Mouse (Mus musculus) CH12.LX (cell line): ENCODE results near the gene Hcrt. TPM values are rescaled to one million over a fixed set of nuclear protein-coding genes. Genes with fewer than 3 reads are reported as not detected.

Experiments
- DNase-seq: peaks from one replicate; pipeline ENCODE4 v3.0.0-alpha.2; 2013; ENCODE audit errors: extremely low read depth
- H3K27ac ChIP-seq: 2 replicates; pipeline ENCODE4 v1.5.1; 2012; ENCODE audit warnings: low read depth, mild to moderate bottlenecking, control low read depth, moderate library complexity; ENCODE audit not compliant: insufficient read depth
- H3K27me3 ChIP-seq: replicated peaks from 2 replicates; pipeline ENCODE3; 2012; ENCODE audit warnings: inconsistent platforms
- H3K36me3 ChIP-seq, 2 experiments: replicated peaks in 1 of 2; 2 replicates each; pipeline versions ENCODE3 to v1.6.1; 2012; ENCODE audit warnings: inconsistent platforms in 1 of 2, low read length in 1 of 2, mild to moderate bottlenecking in 1 of 2, mixed read lengths in 1 of 2, moderate library complexity in 1 of 2; ENCODE audit not compliant: control insufficient read depth in 1 of 2, insufficient read depth in 1 of 2
- H3K4me1 ChIP-seq, 2 experiments: 2 replicates each; pipeline ENCODE4 v1.6.1; 2012; ENCODE audit warnings: inconsistent platforms in 1 of 2, moderate library complexity in 1 of 2; ENCODE audit not compliant: insufficient read depth in 2 of 2, control insufficient read depth in 1 of 2
- H3K4me2 ChIP-seq: 2 replicates; pipeline ENCODE4 v1.6.1; 2012; ENCODE audit warnings: low read depth, mild to moderate bottlenecking, control low read depth; ENCODE audit not compliant: poor library complexity, insufficient read depth, severe bottlenecking
- H3K4me3 ChIP-seq, 3 experiments: fragments of 150-350 bp in 1 of 3; sonication (generic) in 1 of 3; replicated peaks in 1 of 3; 2 replicates each; pipeline versions ENCODE3 to v1.5.1; 2011 to 2012; ENCODE audit warnings: low read depth in 2 of 3, low read length in 2 of 3, mild to moderate bottlenecking in 2 of 3, moderate library complexity in 2 of 3, control low read depth in 1 of 3, improper control_type of control experiment in 1 of 3, inconsistent platforms in 1 of 3, mixed read lengths in 1 of 3; ENCODE audit not compliant: poor library complexity in 1 of 3
- H3K79me2 ChIP-seq: replicated peaks from 2 replicates; pipeline ENCODE4 v1.6.1; 2012; ENCODE audit warnings: mild to moderate bottlenecking, moderate library complexity; ENCODE audit not compliant: control insufficient read depth, poor library complexity, insufficient read depth, severe bottlenecking; ENCODE audit errors: extremely low read depth
- H3K9ac ChIP-seq: 2 replicates; pipeline ENCODE4 v1.6.1; 2012; ENCODE audit warnings: low read depth, mild to moderate bottlenecking, control low read depth, moderate library complexity; ENCODE audit not compliant: insufficient read depth
- H3K9me3 ChIP-seq: replicated peaks from 2 replicates; pipeline ENCODE3; 2012; ENCODE audit warnings: low read length, inconsistent platforms, mixed read lengths
- CHD1 ChIP-seq: IDR thresholded peaks from 2 replicates; pipeline ENCODE4 v1.6.1; 2012; ENCODE audit warnings: low read depth, low read length, improper control_type of control experiment, inconsistent platforms
- CHD2 ChIP-seq: IDR thresholded peaks from 2 replicates; pipeline ENCODE4 v1.6.1; 2011; ENCODE audit warnings: low read length, improper control_type of control experiment
- E2F4 ChIP-seq: IDR thresholded peaks from 2 replicates; pipeline ENCODE4 v1.6.1; 2011; ENCODE audit warnings: low read depth, low read length, improper control_type of control experiment; ENCODE audit not compliant: insufficient replicate concordance
- ELF1 ChIP-seq: IDR thresholded peaks from 2 replicates; pipeline ENCODE4 v1.6.1; 2014; ENCODE audit warnings: low read depth, mild to moderate bottlenecking, inconsistent platforms, low read length, improper control_type of control experiment
- EP300 ChIP-seq: IDR thresholded peaks from 2 replicates; pipeline ENCODE4 v1.6.1; 2011; ENCODE audit warnings: low read length, improper control_type of control experiment
- ETS1 ChIP-seq: conservative IDR thresholded peaks from 2 replicates; pipeline ENCODE4 v1.6.1; 2012; ENCODE audit warnings: low read depth, mild to moderate bottlenecking, inconsistent platforms, low read length, improper control_type of control experiment, moderate library complexity
- HCFC1 ChIP-seq: IDR thresholded peaks from 2 replicates; pipeline ENCODE4 v1.6.1; 2012; ENCODE audit warnings: low read depth, mild to moderate bottlenecking, inconsistent platforms, low read length, improper control_type of control experiment
- IRF4 ChIP-seq: IDR thresholded peaks from 2 replicates; pipeline ENCODE4 v1.6.1; 2014; ENCODE audit warnings: low read depth, mild to moderate bottlenecking, inconsistent platforms, low read length, improper control_type of control experiment
- JUN ChIP-seq: IDR thresholded peaks from 2 replicates; pipeline ENCODE4 v1.6.1; 2011; ENCODE audit warnings: low read depth, mild to moderate bottlenecking, low read length, improper control_type of control experiment, moderate library complexity; ENCODE audit not compliant: insufficient read depth
- KAT2A ChIP-seq: IDR thresholded peaks from 2 replicates; pipeline ENCODE4 v1.6.1; 2012; ENCODE audit warnings: low read length, improper control_type of control experiment, inconsistent platforms; ENCODE audit not compliant: insufficient replicate concordance
- MAFK ChIP-seq: IDR thresholded peaks from 2 replicates; pipeline ENCODE4 v1.6.1; 2011; ENCODE audit warnings: low read length, improper control_type of control experiment; ENCODE audit not compliant: insufficient replicate concordance
- MAX ChIP-seq: IDR thresholded peaks from 2 replicates; pipeline ENCODE4 v1.6.1; 2011; ENCODE audit warnings: low read length, improper control_type of control experiment
- MAZ ChIP-seq: IDR thresholded peaks from 2 replicates; pipeline ENCODE4 v1.6.1; 2012; ENCODE audit warnings: low read depth, mild to moderate bottlenecking, inconsistent platforms, low read length, improper control_type of control experiment, moderate library complexity
- MXI1 ChIP-seq: IDR thresholded peaks from 2 replicates; pipeline ENCODE4 v1.6.1; 2011; ENCODE audit warnings: mild to moderate bottlenecking, low read depth, low read length, improper control_type of control experiment
- MYC ChIP-seq: IDR thresholded peaks from 2 replicates; pipeline ENCODE4 v1.6.1; 2011; ENCODE audit warnings: low read depth, mild to moderate bottlenecking, improper control_type of control experiment, low read length
- PAX5 ChIP-seq: IDR thresholded peaks from 2 replicates; pipeline ENCODE4 v1.6.1; 2012; ENCODE audit warnings: low read length, inconsistent platforms, mixed read lengths
- POLR2AphosphoS2 ChIP-seq: IDR thresholded peaks from 2 replicates; pipeline ENCODE4 v1.6.1; 2011; ENCODE audit warnings: low read depth, low read length, improper control_type of control experiment
- RAD21 ChIP-seq: IDR thresholded peaks from 2 replicates; pipeline ENCODE4 v1.6.1; 2011; ENCODE audit warnings: low read depth, mild to moderate bottlenecking, low read length, improper control_type of control experiment, moderate library complexity
- RCOR1 ChIP-seq: conservative IDR thresholded peaks from 2 replicates; pipeline ENCODE4 v1.6.1; 2012; ENCODE audit warnings: low read depth, mild to moderate bottlenecking, inconsistent platforms, low read length, improper control_type of control experiment
- SMC3 ChIP-seq: IDR thresholded peaks from 2 replicates; pipeline ENCODE4 v1.6.1; 2011; ENCODE audit warnings: low read depth, low read length, improper control_type of control experiment
- TBP ChIP-seq: conservative IDR thresholded peaks from 2 replicates; pipeline ENCODE4 v1.6.1; 2011; ENCODE audit warnings: low read depth, low read length, improper control_type of control experiment
- TCF12 ChIP-seq: IDR thresholded peaks from 2 replicates; pipeline ENCODE4 v1.6.1; 2014; ENCODE audit warnings: low read depth, mild to moderate bottlenecking, inconsistent platforms, low read length, improper control_type of control experiment
- USF1 ChIP-seq: IDR thresholded peaks from 2 replicates; pipeline ENCODE4 v1.6.1; 2014; ENCODE audit warnings: low read depth, mild to moderate bottlenecking, inconsistent platforms, low read length, improper control_type of control experiment
- USF2 ChIP-seq: conservative IDR thresholded peaks from 2 replicates; pipeline ENCODE4 v1.6.1; 2011; ENCODE audit warnings: low read depth, low read length, improper control_type of control experiment
- ZC3H11A ChIP-seq: IDR thresholded peaks from 2 replicates; pipeline ENCODE4 v1.6.1; 2012; ENCODE audit warnings: low read depth, mild to moderate bottlenecking, inconsistent platforms, low read length, improper control_type of control experiment
- ZNF384 ChIP-seq: IDR thresholded peaks from 2 replicates; pipeline ENCODE4 v1.6.1; 2012; ENCODE audit warnings: low read depth, low read length, improper control_type of control experiment, inconsistent platforms
- dilution Hi-C: fragments of 300-500 bp; cut with MboI; formaldehyde crosslinking; loops from 2 replicates; pipeline ENCODE4 v1.14.3; 2020; ENCODE audit warnings: low sequenced_read_pairs; ENCODE audit not compliant: extremely low pct_unique_long_range_greater_than_20kb, extremely low pct_ligation_motif_present
- in situ Hi-C: fragments of 300-500 bp; cut with MboI; formaldehyde crosslinking; loops from 3 replicates; pipeline ENCODE4 v1.14.3; 2019; ENCODE audit warnings: low sequenced_read_pairs, low pct_ligation_motif_present, low pct_unique_long_range_greater_than_20kb, mixed read lengths
- polyA plus RNA-seq: library from polyadenylated mRNA; unstranded; fragments of >175 nt; gene quantifications from 2 replicates; pipeline ENCODE4 v1.2.1, GENCODE M21; 2012; ENCODE audit warnings: low read depth; ENCODE audit not compliant: insufficient read length
- total RNA-seq, 2 experiments: library from RNA; depleted of rRNA; stranded (reverse); fragments of 300-350 nt in 1 of 2; fragments of >200 nt in 1 of 2; gene quantifications; 2 replicates each; pipeline ENCODE4 v1.2.3; 2012 to 2014

The Hcrt gene
- total and polyA plus RNA-seq, 3 experiments: not detected

DNA sequence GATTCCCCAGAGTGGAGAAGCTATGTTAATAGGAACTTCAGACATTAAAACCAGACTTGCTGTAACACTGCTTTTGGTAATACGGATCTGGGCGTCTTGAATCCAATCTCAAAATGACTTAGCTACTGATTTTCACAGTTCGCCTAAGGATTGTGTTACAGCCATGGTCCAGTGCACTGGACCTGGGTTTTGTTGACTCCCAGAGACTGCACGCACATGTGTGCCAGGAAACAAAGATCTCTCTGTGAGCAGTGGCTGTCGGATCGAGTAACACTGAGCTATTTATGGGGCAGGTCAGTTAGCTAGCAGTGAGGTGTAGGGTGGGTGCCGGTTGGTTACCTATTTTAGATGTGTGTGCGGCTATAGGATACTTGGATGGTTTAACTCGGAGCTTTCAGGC is 47.8 kb upstream of the Hcrt start:
- no peak overlapping the region for H3K9ac ChIP-seq
- in situ Hi-C loops: no loop called here
- H3K9me3 ChIP-seq: peaks cover 10% of the 10 kb centered on the region
- dilution Hi-C loops: no loop called here
- H3K4me1 ChIP-seq: peaks cover 0 to 7% of the 10 kb centered on the region in 2 experiments; a peak in 1 of 4 replicates
- no peaks in the 10 kb centered on the region for H3K79me2 ChIP-seq
- H3K4me3 ChIP-seq: no peak overlapping the region
- no peaks in the 10 kb centered on the region for H3K27me3 ChIP-seq
- H3K36me3 ChIP-seq: peaks cover 3 to 22% of the 10 kb centered on the region in 2 experiments
- no peak for DNase-seq
- no peak overlapping the region for H3K27ac ChIP-seq
- H3K4me2 ChIP-seq: no peak overlapping the region
- TF ChIP-seq RAD21: no peak
- no peak for TF ChIP-seq POLR2AphosphoS2
- TF ChIP-seq MAZ: no peak
- TF ChIP-seq MAFK: no peak
- no peak for TF ChIP-seq ZNF384
- no peak for TF ChIP-seq HCFC1
- TF ChIP-seq E2F4: no peak
- no peak for TF ChIP-seq RCOR1
- TF ChIP-seq MXI1: no peak
- TF ChIP-seq EP300: no peak
- TF ChIP-seq IRF4: no peak
- TF ChIP-seq TCF12: no peak
- no peak for TF ChIP-seq ELF1
- no peak for TF ChIP-seq ZC3H11A
- no peak for TF ChIP-seq USF1
- TF ChIP-seq SMC3: no peak
- no peak for TF ChIP-seq CHD1
- TF ChIP-seq JUN: no peak
- no peak for TF ChIP-seq PAX5
- TF ChIP-seq, all 38 proteins: peak for 0

- H3K27ac ChIP-seq: no peak overlapping the region
- H3K36me3 ChIP-seq: peaks cover 31 to 56% of the 10 kb centered on the region in 2 experiments
- no peak for DNase-seq
- no peak overlapping the region for H3K4me3 ChIP-seq
- no peaks in the 10 kb centered on the region for H3K27me3 ChIP-seq
- TF ChIP-seq MAFK: no peak
- TF ChIP-seq RAD21: no peak
- TF ChIP-seq RCOR1: no peak
- no peak for TF ChIP-seq KAT2A
- TF ChIP-seq USF2: no peak
- no peak for TF ChIP-seq MYC
- TF ChIP-seq ETS1: no peak
- no peak for TF ChIP-seq HCFC1
- TF ChIP-seq POLR2AphosphoS2: no peak
- no peak for TF ChIP-seq CHD2
- no peak for TF ChIP-seq JUN
- no peak for TF ChIP-seq IRF4
- TF ChIP-seq ZC3H11A: no peak
- TF ChIP-seq MAX: no peak
- TF ChIP-seq TBP: no peak
- H3K79me2 ChIP-seq: no peaks in the 10 kb centered on the region
- H3K4me1 ChIP-seq: peaks cover 0 to 6% of the 10 kb centered on the region in 2 experiments; a peak in 1 of 4 replicates
- H3K9me3 ChIP-seq: peaks cover 13% of the 10 kb centered on the region
- dilution Hi-C loops: no loop called here
- in situ Hi-C loops: no loop called here
- H3K4me2 ChIP-seq: no peak overlapping the region
- no peak overlapping the region for H3K9ac ChIP-seq
Observed at GRCm38 (mm10) chr11:100806380-100807305, 43.9 kb upstream of the Hcrt start.
